Mouse (Mus musculus): Measurements from ENCODE around the gene Tdrd9.
"Not testable (repeated sequence)": the region's sequence is repeated elsewhere in the genome, so short reads cannot be mapped to it uniquely, and the experiment has no call there.

GRCm38 (mm10) chr12:111944065-111944987, 27.0 kb upstream of the Tdrd9 start:
- TF ChIP-seq CTCF (conservative IDR thresholded peaks at IDR 0.05; ENCODE audit: insufficient read depth, insufficient read length, low read depth, low read length); POLR2A (IDR thresholded peaks at IDR 0.05; ENCODE audit: low read depth, low read length): not testable (repeated sequence)

All from kidney, adult 2 months (tissue).